Mouse (Mus musculus) hindbrain, postnatal 0 days (tissue): ENCODE data around the gene Ubtf. TPM values are rescaled to one million over a fixed set of nuclear protein-coding genes. Genes with fewer than 3 reads are reported as not detected.

Experiments used
- ATAC-seq: fragments of 200-750 bp; cut with Nextera tagmentation; 2 replicates; pipeline ENCODE4 v1.8.0; 2017; ENCODE audit warnings: mild to moderate bottlenecking, moderate TSS enrichment, moderate library complexity
- DNase-seq: peaks from one replicate; pipeline ENCODE4 v3.0.0-alpha.2; 2015; ENCODE audit warnings: low spot score
- H3K27ac ChIP-seq: fragments of 300-500 bp; sonication (generic); 2 replicates; pipeline ENCODE4 v1.5.1; 2014; ENCODE audit warnings: mild to moderate bottlenecking
- H3K27me3 ChIP-seq: fragments of 300-500 bp; sonication (generic); 2 replicates; pipeline ENCODE4 v1.6.1; 2014; ENCODE audit warnings: low read length, mixed read lengths; ENCODE audit not compliant: insufficient read depth
- H3K36me3 ChIP-seq: fragments of 300-500 bp; sonication (generic); 2 replicates; pipeline ENCODE4 v1.6.1; 2014; ENCODE audit warnings: low read length, mixed read lengths; ENCODE audit not compliant: insufficient read depth
- H3K4me1 ChIP-seq: fragments of 300-500 bp; sonication (generic); 2 replicates; pipeline ENCODE4 v1.6.1; 2014; ENCODE audit warnings: antibody characterized with exemption, low read length, mixed read lengths; ENCODE audit not compliant: insufficient read depth
- H3K4me2 ChIP-seq: fragments of 300-500 bp; sonication (generic); 2 replicates; pipeline ENCODE4 v1.6.1; 2014; ENCODE audit warnings: low read depth, mild to moderate bottlenecking, low read length, moderate library complexity, mixed read lengths
- H3K4me3 ChIP-seq: fragments of 300-500 bp; sonication (generic); 2 replicates; pipeline ENCODE4 v1.5.1; 2014; ENCODE audit warnings: low read length
- H3K9ac ChIP-seq: fragments of 300-500 bp; sonication (generic); replicated peaks from 2 replicates; pipeline ENCODE4 v1.6.1; 2014; ENCODE audit warnings: mild to moderate bottlenecking, low read length, moderate library complexity, mixed read lengths
- H3K9me3 ChIP-seq: fragments of 300-500 bp; sonication (generic); 2 replicates; pipeline ENCODE4 v1.6.1; 2016; ENCODE audit warnings: low read length, mixed read lengths
- CTCF ChIP-seq: IDR thresholded peaks from 2 replicates; pipeline ENCODE4 v1.5.1; 2016; ENCODE audit warnings: antibody characterized with exemption, control low read depth, low read depth
- WGBS: fragments of 180-500 bp; shearing (Covaris S2); extraction: QIAGEN DNeasy Blood & Tissue Kit; methylation state at CpG from one replicate; pipeline ENCODE4 v1.1.7; 2014; 5-methylcytosine and 5-hydroxymethylcytosine counted together
- polyA plus RNA-seq: library from polyadenylated mRNA; unstranded; fragments of >200 nt; fragmentation: Nextera tagmentation; extraction: Ambion mirVana; gene quantifications from 2 replicates; pipeline ENCODE4 v1.2.1, GENCODE M21; 2015
- total RNA-seq: library from RNA; depleted of rRNA; stranded (reverse); fragments of >200 nt; gene quantifications from 2 replicates; pipeline ENCODE4 v1.2.3, GENCODE M21; 2014

The Ubtf gene
- total and polyA plus RNA-seq, 2 experiments from 2014 or later, result 53.7 to 74.6 TPM

- Histone ChIP-seq H3K4me1 (peaks cover 5% of the 10 kb centered on the region; the same call in 1 of the 2 replicates), H3K27me3 (no peaks in the 10 kb centered on the region), H3K4me3 (no peak overlapping the region), H3K4me2 (no peak overlapping the region), H3K36me3 (no peaks in the 10 kb centered on the region), H3K27ac (no peak overlapping the region), H3K9me3 (no peaks in the 10 kb centered on the region), H3K9ac (no peak overlapping the region)
- DNase-seq (no peak), ATAC-seq (no peak)
- TF ChIP-seq CTCF, result no peak
- 47% methylated on average over 4 of the region's 4 CpGs for whole genome bisulfite sequencing
These were observed 12.3 kb upstream of the Ubtf start for GRCm38 (mm10) chr11:102331806-102332205.

- WGBS, result 78% methylated on average over 3 of the region's 3 CpGs
- no peaks in the 10 kb centered on the region for H3K36me3 ChIP-seq
These were observed 10.5 kb upstream of the Ubtf start for GRCm38 (mm10) chr11:102330039-102330438.

GRCm38 (mm10) chr11:102329518-102329917 is 10.0 kb upstream of the Ubtf start:
- Histone ChIP-seq H3K4me2 (no peak overlapping the region), H3K27ac (no peak overlapping the region), H3K27me3 (no peaks in the 10 kb centered on the region), H3K9ac (no peak overlapping the region), H3K4me3 (no peak overlapping the region), H3K4me1 (no peaks in the 10 kb centered on the region), H3K9me3 (no peaks in the 10 kb centered on the region), H3K36me3 (no peaks in the 10 kb centered on the region)
- DNase-seq (no peak), ATAC-seq (no peak)
- no peak for TF ChIP-seq CTCF

More at GRCm38 (mm10) chr11:102330039-102330438, 10.5 kb upstream of the Ubtf start:
- no peak for ATAC-seq
- Histone ChIP-seq H3K4me1 (peaks cover 2% of the 10 kb centered on the region; the same call in 1 of the 2 replicates), H3K27me3 (no peaks in the 10 kb centered on the region), H3K4me3 (no peak overlapping the region), H3K4me2 (no peak overlapping the region), H3K27ac (no peak overlapping the region), H3K9me3 (no peaks in the 10 kb centered on the region), H3K9ac (no peak overlapping the region)
- no peak for TF ChIP-seq CTCF
- DNase-seq, result no peak

GRCm38 (mm10) chr11:102327839-102328238 is 8.3 kb upstream of the Ubtf start:
- Histone ChIP-seq H3K36me3 (no peaks in the 10 kb centered on the region), H3K27ac (no peak overlapping the region), H3K27me3 (no peaks in the 10 kb centered on the region), H3K4me2 (no peak overlapping the region), H3K4me3 (no peak overlapping the region), H3K9me3 (no peaks in the 10 kb centered on the region), H3K9ac (no peak overlapping the region), H3K4me1 (no peaks in the 10 kb centered on the region)
- DNase-seq (no peak), ATAC-seq (no peak)
- no peak for TF ChIP-seq CTCF
- 84% methylated on average over 7 of the region's 7 CpGs for WGBS

- Histone ChIP-seq H3K4me1 (no peaks in the 10 kb centered on the region), H3K4me3 (no peak overlapping the region), H3K27ac (no peak overlapping the region), H3K27me3 (no peaks in the 10 kb centered on the region), H3K9me3 (no peaks in the 10 kb centered on the region), H3K9ac (no peak overlapping the region), H3K36me3 (no peaks in the 10 kb centered on the region), H3K4me2 (no peak overlapping the region)
- 49% methylated on average over 5 of the region's 5 CpGs for WGBS
- DNase-seq (no peak), ATAC-seq (no peak)
- TF ChIP-seq CTCF, result no peak
These were observed 7.7 kb upstream of the Ubtf start for GRCm38 (mm10) chr11:102327250-102327649.

GRCm38 (mm10) chr11:102323516-102323915 is 4.0 kb upstream of the Ubtf start:
- ATAC-seq (no peak), DNase-seq (no peak)
- Histone ChIP-seq H3K27me3 (no peaks in the 10 kb centered on the region), H3K9me3 (no peaks in the 10 kb centered on the region), H3K27ac (no peak overlapping the region), H3K4me2 (no peak overlapping the region), H3K9ac (no peak overlapping the region), H3K4me1 (peaks cover 4% of the 10 kb centered on the region; the same call in 1 of the 2 replicates), H3K4me3 (no peak overlapping the region), H3K36me3 (no peaks in the 10 kb centered on the region)
- TF ChIP-seq CTCF, result no peak
- 81% methylated on average over 1 of the region's 1 CpGs for WGBS

- H3K9me3 ChIP-seq, result no peaks in the 10 kb centered on the region
- peaks cover 4% of the 10 kb centered on the region; the same call in 1 of the 2 replicates for H3K4me1 ChIP-seq
- TF ChIP-seq CTCF, result no peak
- ATAC-seq, result no peak
- H3K4me2 ChIP-seq, result no peak overlapping the region
- no peak overlapping the region for H3K4me3 ChIP-seq
- no peak overlapping the region for H3K27ac ChIP-seq
- no peaks in the 10 kb centered on the region for H3K27me3 ChIP-seq
- H3K36me3 ChIP-seq, result no peaks in the 10 kb centered on the region
- no peak overlapping the region for H3K9ac ChIP-seq
- WGBS, result 78% methylated on average over 6 of the region's 6 CpGs
- no peak for DNase-seq
These were observed 2.4 kb upstream of the Ubtf start for GRCm38 (mm10) chr11:102321931-102322330.
